8 mouse cellular contexts compared by ENCODE assay signal in genomic region chr7:36133658-36134143, GRCm38 (mm10).
DNase-seq lines count a peak whose midpoint lies in the region; ATAC-seq lines count a peak whose summit lies in the region.

No protein-coding gene starts in this region.

- H3K4me1 ChIP-seq in forebrain, embryonic 13.5 days, result peaks cover 44% of the 10 kb centered on the region
- peaks cover 3% of the 10 kb centered on the region for H3K4me1 ChIP-seq in midbrain, embryonic 11.5 days (ENCODE audit: control insufficient read depth, insufficient read depth, low read length)

- 4% methylated on average over 8 of the region's 8 CpGs for WGBS in forebrain, embryonic 13.5 days
- WGBS in midbrain, embryonic 11.5 days, result 9% methylated on average over 8 of the region's 8 CpGs

- DNase-seq in left cerebral cortex, postnatal 4 days, result peak; percentile 51
- DNase-seq in left cerebral cortex, postnatal 25 days (ENCODE audit: low spot score in 2 of 2), result no peak
- peak; percentile 29 for DNase-seq in kidney, adult 9 months
- DNase-seq in midbrain, embryonic 11.5 days (ENCODE audit: low spot score, missing footprints), result peak; percentile 89
- DNase-seq in spleen, postnatal 4 days (ENCODE audit: low spot score in 2 of 2), result no peak
- DNase-seq in cerebellum, adult 9-10 months, result no peak

- no peak overlapping the region for H3K4me3 ChIP-seq in forebrain, embryonic 13.5 days
- H3K4me3 ChIP-seq in midbrain, embryonic 11.5 days (ENCODE audit: low read depth, low read length), result no peak overlapping the region

- no peak overlapping the region for H3K9ac ChIP-seq in forebrain, embryonic 13.5 days
- H3K9ac ChIP-seq in midbrain, embryonic 11.5 days (ENCODE audit: low read length), result peak overlapping the region; percentile 6; the same call in 1 of the 2 replicates

- peak overlapping the region; percentile 37; the same call in 1 of the 2 replicates for H3K27ac ChIP-seq in forebrain, embryonic 13.5 days
- no peak overlapping the region for H3K27ac ChIP-seq in midbrain, embryonic 11.5 days (ENCODE audit: low read depth, low read length)

- H3K4me2 ChIP-seq in forebrain, embryonic 13.5 days, result peak overlapping the region; percentile 25
- H3K4me2 ChIP-seq in midbrain, embryonic 11.5 days, result no peak overlapping the region

- H3K27me3 ChIP-seq in forebrain, embryonic 13.5 days, result no peaks in the 10 kb centered on the region
- H3K27me3 ChIP-seq in midbrain, embryonic 11.5 days (ENCODE audit: control insufficient read depth, insufficient read depth, low read length), result no peaks in the 10 kb centered on the region

- H3K36me3 ChIP-seq in forebrain, embryonic 13.5 days (ENCODE audit: poor library complexity, severe bottlenecking), result no peaks in the 10 kb centered on the region
- no peaks in the 10 kb centered on the region for H3K36me3 ChIP-seq in midbrain, embryonic 11.5 days (ENCODE audit: control insufficient read depth, insufficient read depth, low read length)

- no peaks in the 10 kb centered on the region for H3K9me3 ChIP-seq in forebrain, embryonic 13.5 days (replicated peaks)
- H3K9me3 ChIP-seq in midbrain, embryonic 11.5 days (ENCODE audit: control insufficient read depth, low read length), result no peaks in the 10 kb centered on the region

- intact Hi-C loops in left cerebral cortex, postnatal 4 days (cut with DNase I), result no loop called here
- intact Hi-C loops in left cerebral cortex, postnatal 25 days (cut with DNase I), result no loop called here

- peak; percentile 89 for ATAC-seq in forebrain, embryonic 13.5 days
- ATAC-seq in midbrain, embryonic 11.5 days (ENCODE audit: low FRiP score), result peak; percentile 59
- no peak for ATAC-seq in inflammation-experienced regulatory T-cells, adult 6 months

Comparison
In these comparisons a context has a peak if more than half of its experiments do, and no peak if none do; other contexts are left out.
1. DNase-seq: peak in left cerebral cortex, postnatal 4 days (single experiment), kidney, adult 9 months (single experiment) and midbrain, embryonic 11.5 days (single experiment); none in left cerebral cortex, postnatal 25 days (0 of 2), spleen, postnatal 4 days (0 of 2) and cerebellum, adult 9-10 months (single experiment).